Mouse (Mus musculus): ENCODE results near the gene Pitpnm2.

DNA sequence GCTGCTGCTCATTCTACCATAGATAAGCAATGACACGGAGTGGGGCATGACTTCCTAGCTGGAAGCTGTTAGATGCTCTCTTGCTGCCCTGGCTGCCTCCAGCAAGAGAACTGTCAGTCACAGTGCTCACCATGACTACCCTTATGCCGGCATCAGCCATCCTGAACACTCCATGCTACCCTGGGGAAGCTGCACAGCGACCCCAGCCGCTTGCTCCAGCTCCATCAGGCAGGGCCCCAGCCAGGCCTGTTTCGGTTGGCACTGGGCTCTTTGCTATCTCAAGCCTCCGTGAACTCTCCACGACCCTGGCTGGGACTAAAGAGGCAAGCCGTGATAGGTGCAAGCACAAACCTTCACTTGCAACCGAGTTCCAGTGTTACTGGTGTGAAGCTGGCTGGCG lies 87.7 kb downstream of the Pitpnm2 start:
- TF ChIP-seq POLR2A (IDR thresholded peaks at IDR 0.05; ENCODE audit: extremely low read depth, insufficient read depth, low read length) (no peak), CTCF (IDR thresholded peaks at IDR 0.05; ENCODE audit: low read depth, low read length) (no peak)
